Comparison of ENCODE assay signal across 16 mouse cellular contexts in genomic region chr7:133685644-133686043, GRCm38 (mm10). TPM values are rescaled to one million over a fixed set of nuclear protein-coding genes. Genes with fewer than 3 reads are reported as not detected.
DNase-seq lines count a peak whose midpoint lies in the region; ATAC-seq and TF ChIP-seq lines count a peak whose summit lies in the region.
"Not testable (repeated sequence)": the region's sequence is repeated elsewhere in the genome, so short reads cannot be mapped to it uniquely, and the experiment has no call there.
"Had no signal": no experiment of that assay in that cellular context is flagged by ENCODE, and none has a peak within 500 bp of the region (broad histone marks: within the 10 kb centered on the region; RNA-seq: fewer than 3 reads in every experiment).

No protein-coding gene starts in this region.

- H3K36me3 ChIP-seq in G1E (replicated peaks) (peaks cover 54% of the 10 kb centered on the region), myocyte (ENCODE audit: control insufficient read depth, insufficient read depth) (peaks cover 12% of the 10 kb centered on the region)
- H3K36me3 ChIP-seq in MEL (ENCODE audit: control insufficient read depth in 1 of 2, insufficient read depth in 2 of 2, low read length in 2 of 2): not testable (repeated sequence)
- H3K36me3 ChIP-seq in megakaryocyte, embryonic 14.5 days (replicated peaks; ENCODE audit: low read length): peaks cover 50% of the 10 kb centered on the region

- not testable (repeated sequence) for H3K79me2 ChIP-seq in MEL (ENCODE audit: control insufficient read depth, insufficient read depth, low read length, poor library complexity); myocyte (ENCODE audit: control insufficient read depth, insufficient read depth)

- DNase-seq in G1E (ENCODE audit: low spot score); MEL (ENCODE audit: low read depth, low spot score): not testable (repeated sequence)

- not testable (repeated sequence) for TF ChIP-seq EP300 in MEL (IDR thresholded peaks at IDR 0.05; ENCODE audit: low read depth in 1 of 2, low read length in 2 of 2)

- not testable (repeated sequence) for H3K27me3 ChIP-seq in G1E (ENCODE audit: insufficient read depth, low read length); MEL (ENCODE audit: control insufficient read depth in 1 of 2, insufficient read depth in 2 of 2, low read length in 2 of 2); megakaryocyte, embryonic 14.5 days (replicated peaks); myocyte (ENCODE audit: control insufficient read depth, insufficient read depth, insufficient read length)

- not testable (repeated sequence) for TF ChIP-seq POLR2A in MEL (IDR thresholded peaks at IDR 0.05; ENCODE audit: control insufficient read depth in 1 of 2, insufficient read depth in 1 of 2, low read depth in 1 of 2, low read length in 2 of 2, poor library complexity in 1 of 2)
- peak; percentile 25 for TF ChIP-seq POLR2A in myocyte (IDR thresholded peaks at IDR 0.05; ENCODE audit: insufficient read length, low read depth)

- not testable (repeated sequence) for H3K27ac ChIP-seq in MEL (ENCODE audit: control insufficient read depth, low read depth, low read length)

- not testable (repeated sequence) for H3K9ac ChIP-seq in MEL (ENCODE audit: control insufficient read depth, low read depth, low read length, poor library complexity, severe bottlenecking)

- not testable (repeated sequence) for H3K4me1 ChIP-seq in G1E (ENCODE audit: insufficient read depth, low read depth, low read length); MEL (ENCODE audit: control insufficient read depth in 1 of 2, insufficient read depth in 2 of 2, low read length in 2 of 2)
- peaks cover 16% of the 10 kb centered on the region for H3K4me1 ChIP-seq in megakaryocyte, embryonic 14.5 days

- H3ac ChIP-seq in myocyte (ENCODE audit: control insufficient read depth, insufficient read length): not testable (repeated sequence)

- TF ChIP-seq RAD21 in MEL (IDR thresholded peaks at IDR 0.05; ENCODE audit: low read depth, low read length): not testable (repeated sequence)

- TF ChIP-seq CTCF in G1E (IDR thresholded peaks at IDR 0.05; ENCODE audit: low read depth, low read length); MEL (IDR thresholded peaks at IDR 0.05 in 2 of 3, conservative IDR thresholded peaks at IDR 0.05 in 1 of 3; ENCODE audit: control insufficient read depth in 1 of 3, insufficient read depth in 1 of 3, low read depth in 2 of 3, low read length in 3 of 3, poor library complexity in 1 of 3, severe bottlenecking in 1 of 3): not testable (repeated sequence)

- H3K9me3 ChIP-seq in G1E (replicated peaks): peaks cover 42% of the 10 kb centered on the region
- not testable (repeated sequence) for H3K9me3 ChIP-seq in MEL (replicated peaks; ENCODE audit: insufficient read depth, low read length)
- peaks cover 52% of the 10 kb centered on the region for H3K9me3 ChIP-seq in megakaryocyte, embryonic 14.5 days

- not testable (repeated sequence) for H3K4me2 ChIP-seq in myocyte (ENCODE audit: low read depth)

- not testable (repeated sequence) for ATAC-seq in G1E (ENCODE audit: extremely low read depth, insufficient number of reproducible peaks, low FRiP score, poor library complexity, severe bottlenecking)

- peak overlapping the region; percentile 34; the same call in 1 of the 2 replicates for H3K4me3 ChIP-seq in G1E (ENCODE audit: low read depth, low read length)
- not testable (repeated sequence) for H3K4me3 ChIP-seq in MEL (ENCODE audit: control insufficient read depth in 1 of 2, insufficient read depth in 1 of 2, low read depth in 2 of 2, low read length in 2 of 2); myocyte
- H3K4me3 ChIP-seq in megakaryocyte, embryonic 14.5 days (replicated peaks): peak overlapping the region; percentile 71

TF ChIP-seq in MEL, 35 proteins besides CTCF, POLR2A, EP300 and RAD21:
- 0 out of 2 replicates have a peak, but pooled peaks have one; percentile 22 for TF ChIP-seq POLR2AphosphoS5 (IDR thresholded peaks at IDR 0.05; ENCODE audit: borderline replicate concordance, low read depth, low read length)

TF ChIP-seq in myocyte, 11 proteins besides CTCF, POLR2A, EP300 and RAD21:
- peak; percentile 58 for TF ChIP-seq POLR2AphosphoS2 (IDR thresholded peaks at IDR 0.05; ENCODE audit: insufficient read length, low read depth)

RNA-seq across cellular contexts. Expression of gene Mmp21, which starts 5.8 kb away (rescaled TPM):
- total RNA-seq in G1E (2014; fragmentation: Nextera tagmentation) (not detected in 2 replicates), G1E (2017) (not detected in 2 replicates), MEL (2012; rRNA removed) (not detected in 2 replicates)
- polyA plus RNA-seq in G1E (2012) (not detected in 2 replicates), MEL (2012; ENCODE audit: insufficient read depth in 1 of 2, insufficient read length in 2 of 2, low read depth in 1 of 2, low replicate concordance in 2 of 2, missing spikeins in 1 of 2) (not detected), myocyte (2012; fragmentation: generic; extraction: Trizol) (not detected)
- polyA plus RNA-seq in megakaryocyte, embryonic 14.5 days (2012; ENCODE audit: insufficient read depth, low replicate concordance): not detected in 2 replicates
- total RNA-seq: adrenal gland, adult 18-20 months; adrenal gland, adult 2 months; adrenal gland, adult 8-10 months; adrenal gland, postnatal 10 days; adrenal gland, postnatal 14 days; adrenal gland, postnatal 25 days; adrenal gland, postnatal 36 days; adrenal gland, postnatal 4 days; CH12.LX had no signal
- polyA plus RNA-seq: C2C12; cerebellum, adult 2 months; Patski had no signal

RNA-seq across cellular contexts. Expression of gene Bccip, which starts 23.5 kb away (rescaled TPM):
- total RNA-seq in G1E (2014; fragmentation: Nextera tagmentation) (60.0 and 61.6 TPM in 2 replicates), G1E (2017) (92.2 and 103 TPM in 2 replicates), MEL (2012; rRNA removed) (86.2 and 91.0 TPM in 2 replicates)
- polyA plus RNA-seq in G1E (2012) (117 and 130 TPM in 2 replicates), MEL (2012; ENCODE audit: insufficient read depth in 1 of 2, insufficient read length in 2 of 2, low read depth in 1 of 2, low replicate concordance in 2 of 2, missing spikeins in 1 of 2) (100 to 1,000 TPM in 1 of 2 experiments, not detected in 1; 150 TPM), myocyte (2012; fragmentation: generic; extraction: Trizol) (58.2 TPM)
- 14.0 and 58.2 TPM in 2 replicates for polyA plus RNA-seq in megakaryocyte, embryonic 14.5 days (2012; ENCODE audit: insufficient read depth, low replicate concordance)

RNA-seq across cellular contexts. Expression of gene Uros, which starts 24.2 kb away (rescaled TPM):
- 18.3 and 33.8 TPM in 2 replicates for total RNA-seq in G1E (2014; fragmentation: Nextera tagmentation)
- 25.7 and 26.7 TPM in 2 replicates for total RNA-seq in G1E (2017)
- 1.8 and 2.9 TPM in 2 replicates for polyA plus RNA-seq in G1E (2012)
- 12.3 and 17.5 TPM in 2 replicates for total RNA-seq in MEL (2012; rRNA removed)
- 10 to 100 TPM in 1 of 2 experiments, not detected in 1; 22.0 TPM for polyA plus RNA-seq in MEL (2012; ENCODE audit: insufficient read depth in 1 of 2, insufficient read length in 2 of 2, low read depth in 1 of 2, low replicate concordance in 2 of 2, missing spikeins in 1 of 2)
- polyA plus RNA-seq in megakaryocyte, embryonic 14.5 days (2012; ENCODE audit: insufficient read depth, low replicate concordance): 1.6 TPM in 1 of 2 replicates, not detected in the other
- polyA plus RNA-seq in myocyte (2012; fragmentation: generic; extraction: Trizol): 22.3 TPM

RNA-seq across cellular contexts. Expression of gene Edrf1, which starts 48.3 kb away (rescaled TPM):
- total RNA-seq in G1E (2014; fragmentation: Nextera tagmentation) (21.5 and 61.4 TPM in 2 replicates), G1E (2017) (31.1 and 36.3 TPM in 2 replicates), MEL (2012; rRNA removed) (26.5 and 28.1 TPM in 2 replicates)
- polyA plus RNA-seq in G1E (2012) (5.5 and 6.2 TPM in 2 replicates), MEL (2012; ENCODE audit: insufficient read depth in 1 of 2, insufficient read length in 2 of 2, low read depth in 1 of 2, low replicate concordance in 2 of 2, missing spikeins in 1 of 2) (100 to 1,000 TPM in 1 of 2 experiments, 10 to 100 TPM in 1; 17.8 to 104 TPM), myocyte (2012; fragmentation: generic; extraction: Trizol) (5.2 TPM)
- polyA plus RNA-seq in megakaryocyte, embryonic 14.5 days (2012; ENCODE audit: insufficient read depth, low replicate concordance): 1.2 TPM in 1 of 2 replicates, not detected in the other
